Mouse (Mus musculus) neural tube, postnatal 0 days (tissue): ENCODE data around the gene 1700037C18Rik. TPM values are rescaled to one million over a fixed set of nuclear protein-coding genes. Genes with fewer than 3 reads are reported as not detected.

Experiments used
- microRNA-seq: library from miRNA; unstranded; fragments of <30 nt; microRNA quantifications from one replicate; pipeline ENCODE4, GENCODE M21; 2016
- polyA plus RNA-seq: library from polyadenylated mRNA; unstranded; fragments of >200 nt; fragmentation: Nextera tagmentation; extraction: Ambion mirVana; gene quantifications from 2 replicates; pipeline ENCODE4 v1.2.1, GENCODE M21; 2015

The 1700037C18Rik gene
- polyA plus RNA-seq: 12.0 and 12.7 TPM in 2 replicates

DNA sequence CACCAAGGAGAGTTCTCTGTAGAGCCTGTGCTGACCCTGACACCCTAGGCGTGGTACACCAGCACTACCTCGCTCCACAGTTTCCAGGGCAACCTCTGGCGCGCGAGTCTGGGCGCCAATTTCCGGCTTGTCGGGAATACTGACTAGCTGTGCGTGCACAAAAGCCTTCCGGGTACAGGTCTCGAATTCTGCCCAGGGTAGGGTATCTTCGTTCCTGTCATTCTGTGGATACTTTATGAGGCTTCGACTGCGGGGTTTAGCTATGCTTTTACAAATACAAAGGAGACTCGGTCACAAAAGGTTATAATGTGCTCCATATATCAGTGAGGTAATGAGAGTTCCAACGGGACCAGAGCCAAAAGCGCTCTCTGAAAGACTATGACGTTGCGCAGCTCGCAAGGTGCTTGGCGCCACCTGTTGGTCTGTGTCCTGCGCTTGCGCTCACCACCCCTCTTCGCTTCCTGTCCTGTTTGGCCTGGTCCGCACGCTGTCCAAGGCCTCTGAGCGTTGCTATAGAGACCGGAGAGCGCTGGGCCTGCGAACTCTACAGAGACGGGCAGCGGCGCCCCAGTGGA lies at the start of gene 1700037C18Rik, which contains the start of gene Cluap1:
TSS of gene 1700037C18Rik (minus strand) at position 153 of the 575 bp plus-strand sequence.
TSS of gene Cluap1 (plus strand) at position 265 of the 575 bp plus-strand sequence.

DNA sequence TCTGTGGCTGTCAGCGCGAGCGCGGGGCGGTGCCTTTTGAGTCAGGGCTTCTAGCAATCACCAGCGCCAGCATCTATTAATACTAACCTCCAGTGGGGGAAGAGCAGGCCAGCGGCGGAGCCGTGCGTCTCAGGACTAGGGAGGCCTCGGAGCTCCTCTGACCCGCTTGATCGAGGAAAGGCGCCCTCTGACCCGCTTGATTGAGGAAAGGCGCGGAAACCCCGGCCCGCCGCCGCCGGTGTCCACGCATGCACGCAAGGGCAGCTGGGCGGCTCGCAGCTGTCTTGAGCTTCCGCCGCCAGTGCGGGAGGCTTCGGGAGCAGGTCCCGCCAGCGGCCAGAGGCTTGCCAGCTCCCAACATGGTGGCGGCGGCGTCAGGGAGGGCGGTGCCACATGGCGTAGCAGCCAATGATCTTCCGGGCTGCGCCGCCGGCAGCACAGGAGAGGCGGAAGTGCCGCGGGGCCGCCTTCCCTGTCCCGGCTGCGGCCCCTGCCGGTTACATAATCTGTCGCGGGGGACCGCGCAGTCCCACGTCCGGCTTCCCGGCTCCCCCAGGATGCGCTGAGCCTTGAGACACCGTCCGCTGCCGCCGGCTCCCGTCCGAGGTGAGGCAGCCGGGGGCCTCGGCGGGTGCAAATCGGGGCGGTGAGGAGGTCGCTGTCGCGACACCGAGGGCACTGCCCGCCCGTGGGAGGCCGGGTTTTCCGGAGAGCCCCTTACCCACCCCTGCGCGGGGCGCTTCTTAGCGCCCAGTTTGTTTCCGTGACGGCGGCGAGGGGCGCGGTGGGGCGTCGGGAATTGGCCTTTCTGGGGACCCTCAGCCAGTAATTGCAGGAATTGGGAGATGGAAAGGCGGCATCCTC lies 24.1 kb downstream of the 1700037C18Rik start, which contains the start of the genes Zfp597 and Gm20695:
TSS of gene Zfp597 (minus strand) at position 361 of the 864 bp plus-strand sequence.
TSS of gene Gm20695 (plus strand) at position 448 of the 864 bp plus-strand sequence.

DNA sequence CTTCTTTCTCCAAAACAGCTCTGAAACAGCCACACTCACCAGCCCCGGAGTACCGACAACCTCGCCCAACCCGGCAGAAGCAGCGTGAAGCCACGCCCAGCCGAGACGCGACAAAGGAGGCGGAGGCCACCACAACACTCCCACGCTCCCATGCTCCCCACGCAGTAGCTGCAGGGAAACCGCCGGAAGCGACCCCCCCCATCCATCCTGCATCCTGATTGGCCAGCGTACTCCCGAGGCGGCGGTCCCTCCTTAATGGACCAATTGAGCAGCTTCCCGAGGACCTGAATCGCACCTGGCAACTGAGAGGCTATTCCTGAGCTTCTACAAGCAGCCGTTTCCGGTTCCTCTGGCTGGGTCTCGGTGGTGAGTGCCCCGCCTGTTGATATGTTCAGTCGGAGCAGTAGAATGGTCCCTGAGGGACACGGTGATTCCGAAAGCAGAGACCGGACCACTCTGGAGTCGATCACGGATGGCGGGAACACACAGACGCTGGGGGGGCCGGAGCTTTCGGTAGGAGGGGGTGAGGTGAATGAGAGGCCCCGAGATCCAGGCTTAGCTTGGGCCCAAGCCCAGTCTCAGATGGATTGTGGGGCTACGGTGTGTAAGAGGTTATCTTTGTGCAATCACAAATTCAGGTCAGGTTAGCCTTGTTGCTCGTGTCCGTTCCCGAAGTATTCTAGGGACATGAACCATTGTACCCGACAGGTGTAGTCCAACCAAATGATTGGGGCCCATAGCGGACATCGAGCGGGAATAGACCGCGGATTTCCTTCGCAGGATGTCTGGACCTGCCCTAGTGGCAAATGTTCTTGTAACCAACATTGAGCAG lies 36.1 kb downstream of the 1700037C18Rik start, which contains the start of gene Naa60:
TSS of gene Naa60 (plus strand) at position 160 of the 832 bp plus-strand sequence.

DNA sequence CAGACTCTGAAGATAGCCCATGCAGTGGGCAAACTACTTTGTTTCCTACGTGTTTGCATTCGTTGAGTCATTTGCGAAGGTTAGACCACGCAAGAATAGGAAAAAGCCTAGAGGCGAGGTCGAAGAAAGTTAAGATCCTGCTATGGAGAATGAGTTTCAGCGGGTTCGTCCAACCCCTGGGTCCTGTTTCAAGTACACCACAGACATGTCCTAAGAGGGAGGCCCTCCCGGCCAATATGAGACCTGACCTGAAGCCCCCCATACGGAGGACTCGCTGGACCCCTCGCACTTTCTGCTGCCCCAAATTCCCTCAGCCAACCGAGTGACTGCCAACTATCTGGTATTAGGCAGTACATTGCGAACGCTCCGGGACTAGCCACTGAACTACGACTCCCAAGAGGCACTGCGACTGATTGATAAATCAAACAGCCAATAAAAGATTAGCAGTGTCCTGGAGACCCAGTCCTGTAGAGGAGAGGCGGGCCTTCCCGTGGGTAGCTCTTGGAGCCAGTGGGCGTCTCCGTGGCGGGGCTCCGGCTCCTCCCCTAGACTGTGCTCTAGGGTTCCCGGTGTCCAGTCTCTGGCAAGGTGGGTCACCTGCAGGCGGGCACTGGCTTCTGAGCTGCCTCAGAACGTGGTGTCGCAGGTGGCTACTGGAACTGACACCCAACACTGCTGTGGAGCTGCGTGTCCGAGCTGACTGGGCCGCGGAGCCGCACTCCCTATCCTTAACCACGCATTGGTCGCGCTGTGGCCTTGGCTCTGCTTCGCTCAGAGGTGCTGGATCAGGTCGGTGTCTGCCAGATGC lies 61.6 kb downstream of the 1700037C18Rik start, which contains the start of gene Zfp174:
TSS of gene Zfp174 (plus strand) at position 558 of the 808 bp plus-strand sequence.

Small RNAs within 50 kb of the gene (microRNA-seq; reads per million reads assigned to microRNA genes)
- gene Gm23493: not detected

Other genes with a start within 250 kb of the 1700037C18Rik start
- gene Mefv, start 190.6 kb downstream of the 1700037C18Rik start, polyA plus RNA-seq: not detected in 2 replicates
- 29.6 and 30.3 TPM in 2 replicates for gene Zfp263, start 164.6 kb downstream of the 1700037C18Rik start, polyA plus RNA-seq
- not detected in 2 replicates for gene Olfr15, start 77.8 kb downstream of the 1700037C18Rik start, polyA plus RNA-seq
- gene Zfp174, start 61.4 kb downstream of the 1700037C18Rik start, polyA plus RNA-seq: 1.4 TPM in 2 replicates
- 84.0 and 93.7 TPM in 2 replicates for gene Naa60, start 36.3 kb downstream of the 1700037C18Rik start, polyA plus RNA-seq
- 9.1 and 9.5 TPM in 2 replicates for gene Zfp597, start 24.1 kb downstream of the 1700037C18Rik start, polyA plus RNA-seq
- 3.0 and 6.1 TPM in 2 replicates for gene Gm20695, start 24.0 kb downstream of the 1700037C18Rik start, polyA plus RNA-seq
- gene Cluap1, start 112 bp upstream of the 1700037C18Rik start, polyA plus RNA-seq: 43.7 and 47.0 TPM in 2 replicates
- 0.50 and 0.52 TPM in 2 replicates for gene Nlrc3, start 67.9 kb upstream of the 1700037C18Rik start, polyA plus RNA-seq
- gene Slx4, start 95.1 kb upstream of the 1700037C18Rik start, polyA plus RNA-seq: 15.1 and 16.6 TPM in 2 replicates
- gene Dnase1, start 128.3 kb upstream of the 1700037C18Rik start, polyA plus RNA-seq: 2.1 and 3.4 TPM in 2 replicates
- 46.9 and 50.5 TPM in 2 replicates for gene Trap1, start 169.1 kb upstream of the 1700037C18Rik start, polyA plus RNA-seq